Mouse (Mus musculus): ENCODE data around the gene Col9a1.

Gene Col9a1

DNA sequence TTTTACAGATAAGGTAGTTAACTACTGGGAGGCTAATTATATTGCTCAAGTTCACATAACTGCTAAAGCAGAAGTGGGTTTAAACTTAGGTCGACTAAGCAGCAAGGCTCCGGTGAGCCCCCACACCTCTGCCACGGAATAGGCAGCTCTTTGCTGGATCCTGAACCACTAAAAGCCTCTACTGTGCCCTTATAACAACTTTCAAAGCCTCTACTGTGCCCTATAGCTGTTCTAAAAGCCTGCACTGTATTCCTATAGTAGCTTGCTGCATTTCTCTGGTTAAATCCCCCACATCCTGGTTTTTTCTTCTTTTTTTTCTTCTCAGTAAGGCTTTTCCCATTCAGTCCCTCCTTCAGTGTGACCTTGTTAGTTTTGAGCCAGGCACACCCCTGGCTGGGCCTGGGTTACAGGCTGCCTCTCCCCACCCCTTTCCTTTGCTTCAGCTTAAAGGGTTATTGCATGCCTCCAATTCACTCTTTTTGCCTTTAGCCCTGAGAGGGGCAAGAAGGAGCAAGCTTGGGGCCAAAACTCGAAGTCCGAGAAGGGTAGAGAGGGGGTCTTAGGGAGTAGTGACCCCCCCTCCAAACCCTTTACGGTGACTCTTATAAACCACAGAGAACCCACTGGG lies at the start of gene Col9a1:
Col9a1 (plus strand) TSS at position 387 of the 628 bp plus-strand sequence.
- DNase-seq (ENCODE audit: low read depth, low spot score): no peak

DNA sequence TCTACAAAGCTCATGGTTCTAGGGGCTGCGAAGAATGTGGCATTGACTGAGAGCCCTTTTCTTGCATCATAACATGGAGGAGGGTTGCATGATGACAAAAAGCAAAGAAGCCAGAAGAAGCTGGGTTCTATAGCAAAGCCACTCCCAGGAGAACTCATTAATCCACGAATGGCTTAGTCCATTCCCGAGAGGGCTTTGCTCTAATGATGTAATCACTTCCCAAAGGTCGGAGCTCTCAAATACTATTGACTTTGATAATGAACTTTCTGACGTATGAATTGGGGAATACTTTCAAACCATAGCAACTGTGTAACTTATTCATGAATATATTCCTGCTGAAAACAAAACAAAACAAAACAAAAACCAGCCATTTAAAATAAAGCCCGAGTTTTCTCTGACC lies 49.5 kb upstream of the Col9a1 start:
- DNase-seq (ENCODE audit: low read depth, low spot score): no peak

DNA sequence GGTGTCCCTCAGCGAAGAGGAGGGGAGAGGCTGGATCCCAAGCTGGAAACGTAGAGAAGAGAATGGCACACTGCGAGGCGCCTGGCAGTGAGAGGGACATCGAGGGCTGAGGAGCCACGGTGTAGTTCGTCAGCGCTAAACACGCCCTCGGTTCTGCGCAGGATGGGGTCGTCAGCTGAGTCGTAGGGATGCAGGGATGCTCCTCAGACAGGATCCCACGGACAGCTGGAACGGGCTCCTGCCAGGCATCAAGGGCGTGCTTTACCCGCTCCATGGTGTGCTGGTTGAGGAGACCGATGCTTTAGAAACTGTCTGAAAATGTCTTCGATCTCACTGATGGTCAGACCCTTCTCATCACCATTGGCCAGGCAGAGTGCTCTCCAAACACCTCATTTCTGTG lies 43.6 kb upstream of the Col9a1 start:
- DNase-seq (ENCODE audit: low read depth, low spot score): no peak

DNA sequence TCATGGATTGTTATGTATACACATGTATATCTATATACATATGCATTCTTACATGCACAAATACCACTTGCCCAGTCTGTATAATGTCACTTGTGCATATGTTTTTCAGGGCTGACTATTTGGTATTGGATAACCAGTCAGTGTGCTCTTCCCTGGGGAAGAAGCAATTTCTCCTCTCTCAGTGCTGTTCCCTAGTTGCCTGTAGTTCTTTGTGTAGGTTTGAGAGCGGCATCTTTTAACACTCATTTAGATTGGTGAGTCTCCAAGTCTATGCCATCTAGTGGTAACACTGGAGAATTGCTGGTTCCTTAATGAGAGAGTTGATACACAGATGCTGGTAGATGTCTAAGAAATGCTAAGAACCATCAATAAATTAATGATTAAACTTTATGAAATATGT lies 42.6 kb upstream of the Col9a1 start:
- no peak for DNase-seq (ENCODE audit: low read depth, low spot score)

DNA sequence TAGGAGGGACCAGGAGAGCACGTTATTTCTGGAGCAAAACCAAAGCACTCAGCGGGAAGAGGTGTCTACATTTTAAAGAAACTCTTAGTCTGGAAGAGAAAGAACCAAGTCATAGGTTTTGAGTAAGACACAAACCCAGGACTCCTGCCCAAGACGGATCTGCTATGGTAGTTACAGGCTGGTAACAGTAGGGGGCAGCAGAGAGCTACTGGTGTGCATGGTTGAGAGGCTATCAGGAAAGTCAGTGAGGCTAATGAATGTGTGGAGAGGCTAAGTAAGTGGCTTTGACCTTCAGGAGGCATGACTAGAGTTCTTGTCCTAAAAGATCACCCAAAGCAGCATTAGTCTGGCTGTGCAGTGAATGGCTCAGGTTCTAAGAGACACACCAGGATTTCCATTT lies 40.3 kb upstream of the Col9a1 start:
- peak; percentile 20 for DNase-seq (ENCODE audit: low read depth, low spot score)

DNA sequence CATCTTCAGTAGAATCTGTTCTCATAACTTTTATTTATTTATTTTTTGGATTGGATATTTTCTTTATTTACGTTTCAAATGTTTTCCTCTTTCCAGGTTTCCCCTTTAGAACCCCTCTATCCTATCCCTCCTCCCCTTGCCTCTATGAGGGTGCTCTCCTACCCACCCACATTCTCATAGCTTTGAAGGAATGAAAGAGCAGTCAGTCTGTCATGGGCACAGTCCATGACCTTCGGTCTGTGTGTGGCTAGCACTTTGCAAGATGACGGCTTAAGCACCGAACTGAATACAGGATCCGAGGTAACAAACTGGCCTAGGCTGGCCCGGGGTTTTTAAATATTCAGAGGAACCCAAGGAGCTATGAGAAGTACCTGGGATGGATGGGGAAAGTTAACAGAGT lies 36.9 kb upstream of the Col9a1 start:
- DNase-seq (ENCODE audit: low read depth, low spot score): no peak

DNA sequence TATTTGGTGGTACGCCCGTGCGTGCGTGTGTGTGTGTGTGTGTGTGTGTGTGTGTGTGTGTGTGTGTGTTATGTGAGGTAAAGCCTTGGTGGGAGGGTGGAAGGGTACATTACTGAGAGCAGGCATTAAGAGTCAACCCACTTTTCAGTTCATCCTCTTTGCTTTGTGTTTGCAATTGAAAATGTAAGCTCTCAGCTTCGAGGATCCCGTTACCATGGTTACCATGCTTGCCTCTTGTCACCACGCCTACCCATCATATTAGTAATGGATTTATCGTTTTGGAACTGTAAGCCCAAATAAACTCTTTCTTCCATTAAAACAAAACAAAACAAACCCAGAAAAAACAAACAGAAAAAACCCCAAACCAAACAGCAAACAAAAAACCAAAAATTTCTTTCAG lies 33.9 kb upstream of the Col9a1 start:
- DNase-seq (ENCODE audit: low read depth, low spot score): no peak

DNA sequence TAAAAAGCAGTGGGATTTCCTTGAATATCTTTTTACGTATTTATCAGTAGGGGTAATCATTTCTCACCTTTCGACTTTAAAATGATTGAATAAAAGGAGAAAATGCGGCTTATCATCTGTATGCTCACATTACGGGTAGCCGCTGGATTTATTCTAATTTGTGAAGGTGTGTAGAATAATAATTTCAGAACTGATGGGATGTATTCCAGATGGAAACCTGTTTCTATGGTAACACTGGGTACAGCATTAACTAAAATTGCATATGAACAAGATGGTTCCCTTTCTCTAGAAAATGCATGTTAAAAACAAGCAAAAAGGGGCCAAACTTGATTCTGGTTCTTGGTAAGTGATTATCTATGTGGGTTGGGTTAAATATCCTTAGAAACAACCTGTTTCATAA lies 19.7 kb upstream of the Col9a1 start:
- no peak for DNase-seq (ENCODE audit: low read depth, low spot score)

DNA sequence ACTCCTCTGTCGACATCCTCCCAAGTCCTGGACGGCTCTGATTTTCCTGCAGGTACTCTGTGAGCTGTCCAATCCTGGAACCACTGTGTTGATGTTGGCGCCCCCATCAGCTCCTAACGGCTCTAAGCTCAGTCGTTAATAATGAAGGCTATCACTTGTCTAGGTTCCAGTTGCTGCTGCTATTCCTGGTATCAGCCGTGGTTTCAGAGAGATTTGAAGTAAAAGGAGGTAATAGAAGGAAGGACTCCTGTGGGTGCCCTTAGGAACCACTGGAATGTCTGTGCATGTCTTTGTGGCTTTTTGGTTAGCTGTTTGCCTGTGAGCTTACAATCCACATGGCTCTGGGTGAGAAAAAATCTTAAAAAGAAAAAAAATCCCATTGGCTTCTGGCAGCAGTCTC lies 8.0 kb upstream of the Col9a1 start:
- no peak for DNase-seq (ENCODE audit: low read depth, low spot score)

DNA sequence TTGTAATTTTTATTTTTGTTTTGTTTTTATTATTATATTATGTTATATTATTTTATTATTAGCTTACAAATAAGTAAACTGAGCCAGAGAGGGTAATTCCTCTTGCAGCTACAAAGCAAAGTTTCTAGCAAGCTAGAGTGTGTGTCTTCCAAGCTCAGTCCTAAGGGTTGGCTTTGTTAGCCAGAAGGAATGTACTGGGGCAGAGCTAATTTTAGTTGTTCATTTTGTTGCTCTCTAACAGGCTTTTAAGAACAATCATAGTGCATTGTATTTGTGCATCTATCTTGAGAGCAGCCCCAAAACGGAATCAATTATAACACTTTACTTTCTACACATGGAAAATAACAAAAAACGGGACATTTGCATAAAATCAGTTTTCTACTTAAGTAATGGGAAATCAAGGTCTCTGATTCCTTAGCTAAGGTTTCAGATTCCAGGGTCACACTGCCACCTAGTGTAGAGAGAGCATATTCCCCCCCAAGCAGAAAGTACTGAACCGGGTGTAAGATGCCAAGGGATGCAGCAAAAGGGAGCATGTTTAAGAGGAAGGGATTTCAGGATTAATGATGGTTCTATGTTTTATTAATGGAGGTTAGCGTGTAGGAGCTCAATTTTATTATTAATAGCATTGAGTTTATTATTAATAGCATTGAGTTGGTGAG lies 6.1 kb upstream of the Col9a1 start:
- DNase-seq (ENCODE audit: low read depth, low spot score): no peak

DNA sequence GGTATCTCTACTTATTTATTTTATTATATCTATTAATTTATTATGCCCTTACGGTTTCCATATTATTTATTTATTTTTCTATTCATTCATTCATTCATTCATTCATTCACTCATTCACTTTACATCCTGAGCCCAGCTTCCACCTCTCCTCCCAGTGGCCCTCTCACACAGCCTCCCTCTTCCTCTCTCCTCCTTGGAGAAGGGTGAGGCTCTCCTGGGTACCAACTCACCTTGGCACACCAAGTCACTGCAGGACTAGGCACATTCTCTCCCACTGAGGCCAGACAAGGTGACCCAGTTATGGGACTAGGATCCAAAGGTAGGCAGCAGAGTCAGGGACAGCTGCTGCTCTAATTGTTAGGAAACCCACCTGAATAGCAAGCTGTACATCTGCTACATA lies 5.5 kb upstream of the Col9a1 start:
- DNase-seq (ENCODE audit: low read depth, low spot score): no peak

DNA sequence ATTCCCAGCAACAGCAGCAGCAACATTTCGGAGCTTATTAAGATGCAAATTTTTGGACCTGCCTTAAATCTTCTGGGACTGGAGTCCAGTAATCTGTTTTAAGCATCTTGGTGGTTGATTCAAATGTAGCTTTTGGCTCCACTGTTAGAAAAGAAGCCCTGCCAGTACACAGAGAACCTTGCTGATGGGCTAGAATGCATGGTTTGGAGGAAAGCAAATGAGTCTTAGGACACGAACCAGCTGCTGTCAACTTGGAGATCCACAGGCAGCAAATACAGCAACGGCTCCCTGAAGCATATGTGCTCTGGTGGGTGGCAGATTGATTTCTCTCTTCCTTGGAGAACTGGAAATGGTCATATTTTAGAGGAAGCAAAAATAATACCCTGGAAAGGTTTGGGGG lies 4.8 kb upstream of the Col9a1 start:
- DNase-seq (ENCODE audit: low read depth, low spot score): no peak

DNA sequence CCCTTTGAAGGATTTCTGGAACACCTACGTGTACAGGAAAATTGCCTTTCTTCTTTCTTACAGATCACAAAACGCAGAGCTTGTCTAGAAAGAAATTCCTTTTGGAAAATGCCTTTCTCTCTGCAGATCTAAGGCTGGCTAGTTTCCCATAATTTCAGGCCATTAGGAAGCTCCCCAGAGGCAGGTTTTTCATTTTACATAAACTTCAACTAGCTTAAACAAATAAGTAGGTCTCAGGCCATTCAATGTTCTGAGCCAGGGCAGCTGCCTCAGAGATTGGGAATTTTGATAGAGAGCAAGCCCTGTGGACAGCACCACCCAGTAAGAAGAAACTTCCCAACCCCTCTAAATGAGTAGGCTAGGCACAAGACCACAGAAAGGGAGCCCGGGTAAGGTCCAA lies 1.6 kb upstream of the Col9a1 start:
- DNase-seq (ENCODE audit: low read depth, low spot score): no peak

DNA sequence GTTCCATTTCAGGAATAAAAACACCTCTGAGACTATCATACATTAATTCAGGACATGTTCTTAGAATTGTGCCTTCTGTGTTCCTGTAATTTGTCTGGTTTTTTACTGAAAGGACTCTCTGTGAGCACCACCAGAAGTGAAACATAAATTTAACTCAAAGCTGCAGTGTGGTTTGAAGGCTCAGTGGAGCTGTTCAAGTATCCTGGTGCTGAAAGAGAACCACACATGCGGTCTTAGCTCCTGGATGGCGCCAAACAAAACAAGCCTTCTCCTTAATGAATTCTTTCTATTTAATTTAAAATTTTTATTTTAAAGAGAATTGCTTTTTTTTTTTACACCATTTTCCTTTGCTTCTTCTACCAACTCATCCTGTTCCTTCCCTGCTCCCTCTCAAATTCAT lies 2.4 kb downstream of the Col9a1 start:
- DNase-seq (ENCODE audit: low read depth, low spot score): no peak

DNA sequence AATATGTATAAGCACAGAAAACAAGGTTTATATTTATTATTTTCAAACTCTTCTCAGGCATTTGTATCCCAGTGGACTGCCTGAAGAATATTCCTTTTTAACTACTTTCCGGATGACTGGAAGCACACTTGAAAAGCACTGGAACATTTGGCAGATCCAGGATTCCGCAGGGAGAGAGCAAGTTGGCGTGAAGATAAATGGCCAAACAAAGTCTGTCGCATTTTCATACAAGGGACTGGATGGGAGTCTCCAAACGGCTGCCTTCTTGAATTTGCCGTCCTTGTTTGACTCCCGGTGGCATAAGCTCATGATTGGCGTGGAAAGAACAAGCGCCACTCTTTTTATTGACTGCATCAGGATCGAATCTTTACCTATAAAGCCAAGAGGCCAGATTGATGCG lies 7.6 kb downstream of the Col9a1 start:
- DNase-seq (ENCODE audit: low read depth, low spot score): no peak

DNA sequence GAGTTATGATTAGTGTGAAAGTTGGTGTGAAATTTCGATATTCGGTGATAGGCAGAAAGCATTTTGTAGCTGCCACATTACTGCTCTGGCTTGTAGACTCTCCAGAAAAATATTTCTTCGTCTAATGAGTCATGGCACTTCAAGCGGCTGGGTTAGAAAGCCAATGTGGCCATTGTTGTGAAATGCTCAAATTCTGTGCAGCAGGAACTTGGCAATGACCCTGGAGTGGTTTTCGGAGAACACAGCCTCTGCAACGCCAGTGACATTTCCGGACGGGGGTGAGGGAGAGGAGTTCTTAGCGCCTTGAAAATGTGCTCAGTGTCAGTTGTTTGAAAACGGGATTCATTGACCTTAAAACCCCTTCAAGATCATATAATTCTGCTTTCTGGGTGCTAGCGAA lies 9.6 kb downstream of the Col9a1 start:
- no peak for DNase-seq (ENCODE audit: low read depth, low spot score)

DNA sequence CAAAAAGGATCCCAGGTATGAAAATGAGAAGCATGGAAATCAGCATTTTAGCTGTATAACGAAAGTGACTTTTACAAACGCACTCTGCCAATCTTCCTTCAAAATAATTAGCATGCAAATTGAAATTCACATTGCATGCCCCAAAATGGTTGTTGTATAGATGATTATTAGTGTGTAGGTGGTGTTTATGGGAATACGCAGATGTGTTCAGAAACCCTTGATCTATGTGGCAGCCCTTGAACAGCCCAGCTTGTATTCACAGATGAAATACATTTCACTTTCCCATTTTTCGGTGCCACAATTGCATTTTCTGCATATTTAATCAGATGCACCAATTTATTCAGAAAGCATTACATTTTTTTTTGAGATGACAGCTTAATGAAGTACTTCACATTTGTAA lies 14.3 kb downstream of the Col9a1 start:
- no peak for DNase-seq (ENCODE audit: low read depth, low spot score)

DNA sequence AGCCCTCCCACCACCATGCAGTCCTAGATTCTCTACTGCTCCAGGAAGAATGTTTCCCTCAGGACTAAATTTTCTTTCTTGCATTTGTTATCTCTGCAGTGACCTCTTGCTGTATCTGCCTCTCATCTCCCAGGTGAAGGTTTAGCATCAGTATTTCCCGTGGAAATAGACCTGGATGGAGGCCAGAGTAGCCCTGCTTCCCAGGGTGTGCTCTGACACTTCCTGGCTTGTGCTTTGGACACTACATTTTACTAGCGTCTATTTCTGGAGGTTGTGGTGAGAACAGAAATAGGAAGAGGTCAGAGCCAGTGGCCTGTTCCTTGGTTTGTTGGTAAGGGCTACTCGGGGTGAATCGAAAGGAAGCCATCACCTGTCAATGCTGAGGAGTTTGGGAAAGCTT lies 16.7 kb downstream of the Col9a1 start:
- no peak for DNase-seq (ENCODE audit: low read depth, low spot score)

DNA sequence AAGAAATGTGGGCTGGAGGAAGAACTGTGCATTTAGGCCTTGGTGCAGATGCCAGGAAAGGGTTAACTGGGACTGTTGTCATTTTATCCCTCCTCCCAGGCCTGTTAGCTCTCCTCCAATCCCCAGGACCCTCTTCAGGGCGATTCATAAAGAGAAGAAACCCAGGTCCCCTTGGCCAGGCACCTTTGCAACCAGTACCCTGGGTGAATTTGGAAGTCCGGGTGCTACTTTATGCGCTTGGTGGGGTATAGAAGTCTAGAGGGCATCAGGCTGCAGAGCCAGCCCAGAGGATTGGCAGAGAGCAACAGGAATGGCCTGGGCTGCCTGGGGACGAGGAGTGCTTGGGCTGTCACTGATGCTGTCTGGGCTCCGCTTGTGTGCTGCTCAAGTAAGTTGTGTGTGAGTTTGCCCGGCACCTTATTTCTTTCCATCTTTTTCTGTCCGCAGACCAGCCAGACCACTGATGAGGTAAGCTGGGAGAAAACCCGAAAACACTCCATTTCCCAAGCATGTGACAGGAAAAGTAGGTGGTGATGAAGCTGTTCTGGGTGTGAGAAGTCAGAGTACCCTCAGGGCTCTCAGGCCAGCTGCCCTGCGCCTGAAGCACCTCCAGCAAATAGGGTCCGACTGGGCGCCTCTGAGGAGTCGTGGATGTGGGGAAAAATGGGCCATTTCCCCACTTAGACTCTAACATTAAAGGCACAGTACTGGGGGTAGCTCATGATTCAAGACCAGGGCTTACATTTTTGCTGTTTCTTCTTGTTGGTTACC lies 17.8 kb downstream of the Col9a1 start:
- DNase-seq (ENCODE audit: low read depth, low spot score): no peak

DNA sequence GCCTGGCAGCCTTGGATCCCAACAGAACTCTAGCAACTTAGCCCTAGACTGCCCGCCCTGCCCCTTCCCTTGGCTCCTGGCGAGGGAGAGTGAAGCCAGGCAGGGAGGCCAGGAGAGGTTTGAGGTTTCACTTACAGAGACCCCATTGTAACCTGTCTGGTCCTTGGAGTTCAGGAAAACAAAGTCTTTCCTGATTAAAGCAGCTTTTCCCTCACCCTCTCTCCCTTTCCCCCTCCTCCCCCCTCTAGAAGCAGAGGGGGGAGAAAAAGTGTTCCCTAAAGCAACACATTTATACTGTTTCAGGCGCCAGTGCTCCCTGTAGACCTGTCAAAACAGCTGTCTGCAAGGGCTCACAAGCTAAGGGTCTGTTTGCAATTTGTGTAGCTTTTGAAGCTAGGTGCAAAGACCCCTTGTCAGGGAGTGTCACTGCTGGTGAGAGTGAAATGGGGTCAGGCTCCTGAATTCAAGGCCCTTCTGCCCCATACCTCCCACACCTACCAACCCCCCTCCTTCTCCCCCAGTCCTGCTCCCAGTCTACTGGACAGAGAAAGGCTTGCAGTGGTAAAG lies 18.6 kb downstream of the Col9a1 start:
- no peak for DNase-seq (ENCODE audit: low read depth, low spot score)

DNA sequence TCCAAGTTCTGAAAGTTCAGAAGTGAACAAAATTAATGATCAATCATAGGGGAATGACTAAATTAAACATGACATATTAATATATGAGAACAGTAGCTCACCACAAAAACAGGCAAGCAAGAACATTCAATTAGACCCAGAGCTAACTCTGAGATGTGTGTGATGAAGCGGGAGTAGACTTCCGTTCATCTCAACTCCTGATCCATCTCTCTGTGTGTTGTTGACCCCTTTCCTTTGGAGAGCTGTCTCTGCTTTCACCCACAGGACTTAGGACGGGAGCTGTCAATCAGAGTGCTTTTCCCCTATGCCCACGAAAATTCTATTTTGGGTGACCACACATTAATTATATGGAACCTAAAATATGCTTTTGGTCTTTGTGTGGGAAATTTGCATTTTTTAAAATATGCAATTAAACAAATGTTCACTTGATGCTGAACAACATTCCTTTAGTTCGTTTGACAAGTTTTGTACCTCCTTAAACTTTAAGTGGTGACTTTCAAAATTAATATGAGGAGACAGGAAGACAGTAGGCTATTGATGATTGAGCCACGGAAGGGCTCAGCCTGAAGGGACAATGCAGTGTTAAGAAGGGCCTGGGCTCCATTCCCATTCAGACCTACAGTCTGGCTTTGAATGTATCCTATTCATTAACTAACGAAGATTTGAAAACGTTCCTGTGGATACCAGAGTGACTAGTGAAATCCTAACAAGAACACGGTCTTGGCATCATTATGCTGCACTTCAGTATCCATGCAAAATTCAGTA lies 34.4 kb downstream of the Col9a1 start:
- DNase-seq (ENCODE audit: low read depth, low spot score): no peak

DNA sequence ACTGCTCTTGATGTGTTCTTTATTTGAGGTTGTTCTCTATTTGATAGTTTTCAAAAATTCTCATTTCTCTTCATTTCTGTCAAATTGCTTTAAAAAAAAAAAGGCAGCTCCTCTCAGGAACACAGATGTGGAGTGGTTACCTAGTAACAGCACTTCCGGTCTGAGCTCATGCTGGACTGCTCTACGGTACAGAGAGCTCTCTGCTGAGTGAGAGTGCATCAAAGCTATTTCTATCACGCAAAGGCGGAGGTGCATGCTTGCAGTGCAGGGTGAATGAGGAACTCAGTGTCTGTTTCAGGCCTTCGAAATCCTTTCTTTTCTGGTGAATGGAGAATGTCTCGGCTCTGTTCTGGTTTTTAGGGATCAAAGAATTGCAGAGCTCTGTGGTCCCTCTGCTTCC lies 41.6 kb downstream of the Col9a1 start:
- DNase-seq (ENCODE audit: low read depth, low spot score): no peak
